Mouse (Mus musculus): Measurements from ENCODE around the gene Ankrd10.
"Not testable (repeated sequence)": the region's sequence is repeated elsewhere in the genome, so short reads cannot be mapped to it uniquely, and the experiment has no call there.

Gene Ankrd10

GRCm38 (mm10) chr8:11614126-11614835, 21.3 kb downstream of the Ankrd10 start:
- no peak for DNase-seq (ENCODE audit: low read depth)

GRCm38 (mm10) chr8:11608848-11609247, 26.7 kb downstream of the Ankrd10 start:
- DNase-seq (ENCODE audit: low read depth), result no peak

- DNase-seq (ENCODE audit: low read depth), result peak; percentile 80
Observed at GRCm38 (mm10) chr8:11602006-11602680, 33.4 kb downstream of the Ankrd10 start.

- DNase-seq (ENCODE audit: low read depth), result no peak
Observed at GRCm38 (mm10) chr8:11600301-11600951, 35.1 kb downstream of the Ankrd10 start.

GRCm38 (mm10) chr8:11593222-11593884, 42.2 kb downstream of the Ankrd10 start:
- no peak for DNase-seq (ENCODE audit: low read depth)

- no peak for DNase-seq (ENCODE audit: low read depth)
Observed at GRCm38 (mm10) chr8:11592296-11592695, 43.3 kb downstream of the Ankrd10 start.

- no peak for DNase-seq (ENCODE audit: low read depth)
Observed at GRCm38 (mm10) chr8:11591837-11592236, 43.7 kb downstream of the Ankrd10 start.

GRCm38 (mm10) chr8:11586374-11586745, 49.2 kb downstream of the Ankrd10 start:
- DNase-seq (ENCODE audit: low read depth), result no peak

- DNase-seq (ENCODE audit: low read depth), result peak; percentile 15
Observed at GRCm38 (mm10) chr8:11585513-11586373, 49.8 kb downstream of the Ankrd10 start.

GRCm38 (mm10) chr8:11575604-11576384, 59.8 kb downstream of the Ankrd10 start:
- DNase-seq (ENCODE audit: low read depth), result peak; percentile 46

- peak; percentile 15 for DNase-seq (ENCODE audit: low read depth)
Observed at GRCm38 (mm10) chr8:11574911-11575603, 60.5 kb downstream of the Ankrd10 start.

GRCm38 (mm10) chr8:11572428-11572827, 63.1 kb downstream of the Ankrd10 start:
- DNase-seq (ENCODE audit: low read depth), result no peak

- DNase-seq (ENCODE audit: low read depth), result no peak
Observed at GRCm38 (mm10) chr8:11571950-11572349, 63.6 kb downstream of the Ankrd10 start.

- DNase-seq (ENCODE audit: low read depth), result no peak
Observed at GRCm38 (mm10) chr8:11570742-11571141, 64.8 kb downstream of the Ankrd10 start.

GRCm38 (mm10) chr8:11569260-11570097, 66.1 kb downstream of the Ankrd10 start:
- DNase-seq (ENCODE audit: low read depth), result no peak

GRCm38 (mm10) chr8:11568193-11568592, 67.4 kb downstream of the Ankrd10 start:
- DNase-seq (ENCODE audit: low read depth), result not testable (repeated sequence)

GRCm38 (mm10) chr8:11564721-11565120, 70.8 kb downstream of the Ankrd10 start:
- DNase-seq (ENCODE audit: low read depth), result peak; percentile 35

- DNase-seq (ENCODE audit: low read depth), result peak; percentile 58
Observed at GRCm38 (mm10) chr8:11564236-11564635, 71.3 kb downstream of the Ankrd10 start.

All from NIH3T3 (cell line).